Mouse (Mus musculus) thymus, adult 2 months (tissue): Measurements from ENCODE around the gene Dyrk4.

Experiments used
- CTCF ChIP-seq: fragments of 200-500 bp; IDR thresholded peaks from 2 replicates; pipeline ENCODE4 v1.5.1; 2012; ENCODE audit warnings: mild to moderate bottlenecking, control low read depth, low read length, moderate library complexity, borderline replicate concordance; ENCODE audit not compliant: control insufficient read depth, poor library complexity, insufficient read depth; ENCODE audit errors: extremely low read depth
- POLR2A ChIP-seq: fragments of 200-500 bp; IDR thresholded peaks from 2 replicates; pipeline ENCODE4 v1.6.1; 2012; ENCODE audit warnings: mild to moderate bottlenecking, low read length, control low read depth, moderate library complexity; ENCODE audit not compliant: control insufficient read depth, poor library complexity, insufficient read depth; ENCODE audit errors: extremely low read depth

DNA sequence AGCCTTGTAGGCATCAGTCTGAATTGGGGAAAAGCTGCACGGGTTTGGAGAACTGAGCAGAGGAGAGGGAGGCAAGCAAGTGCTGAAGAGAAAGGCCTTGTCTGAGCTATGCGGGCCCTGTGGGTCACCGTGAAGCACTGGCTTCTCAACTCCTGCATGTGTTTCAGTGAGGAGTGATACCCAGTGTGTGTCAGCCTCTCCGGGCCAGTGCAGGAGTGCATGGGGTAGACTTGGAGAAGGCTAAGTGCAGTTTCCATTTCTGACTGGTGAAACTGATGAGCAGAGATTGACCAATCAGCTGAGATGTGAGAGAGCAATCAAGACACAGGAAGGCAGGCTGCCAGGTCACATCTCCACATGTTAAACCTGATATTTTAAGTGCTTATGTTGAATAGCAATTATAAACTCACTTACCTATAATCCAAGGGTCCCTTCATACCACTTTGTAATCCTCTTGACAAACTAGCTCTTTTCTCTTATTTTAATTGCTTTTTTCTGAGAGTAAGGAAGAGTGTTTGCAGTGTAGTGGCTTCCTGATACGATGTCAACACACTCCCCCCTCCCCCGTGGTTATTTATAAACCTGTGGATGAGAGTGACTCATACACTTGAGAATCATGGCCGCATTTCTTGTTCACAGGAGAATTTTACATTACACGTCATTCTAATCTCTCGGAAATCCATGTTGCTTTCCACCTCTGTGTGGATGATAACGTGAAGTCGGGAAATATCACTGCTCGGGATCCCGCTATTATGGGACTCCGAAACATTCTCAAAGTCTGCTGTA lies 44.8 kb upstream of the Dyrk4 start:
- TF ChIP-seq POLR2A (no peak), CTCF (no peak)
